Mouse (Mus musculus) neural tube, embryonic 14.5 days (tissue): Measurements from ENCODE around the gene Cnn3. TPM values are rescaled to one million over a fixed set of nuclear protein-coding genes. Genes with fewer than 3 reads are reported as not detected.

Experiments
- ATAC-seq: fragments of 200-750 bp; cut with Nextera tagmentation; 2 replicates; pipeline ENCODE4 v1.8.0; 2017; ENCODE audit warnings: low read depth, mild to moderate bottlenecking, moderate TSS enrichment, moderate library complexity
- H3K27ac ChIP-seq: fragments of 300-500 bp; sonication (generic); 2 replicates; pipeline ENCODE4 v1.5.1; 2014; ENCODE audit warnings: low read depth, mild to moderate bottlenecking, control low read depth, low read length, moderate library complexity, mixed read lengths
- H3K27me3 ChIP-seq: fragments of 300-500 bp; sonication (generic); 2 replicates; pipeline ENCODE4 v1.6.1; 2014; ENCODE audit warnings: low read length; ENCODE audit not compliant: control insufficient read depth, insufficient read depth
- H3K36me3 ChIP-seq: fragments of 300-500 bp; sonication (generic); 2 replicates; pipeline ENCODE4 v1.6.1; 2014; ENCODE audit warnings: low read length, mixed read lengths; ENCODE audit not compliant: control insufficient read depth, insufficient read depth
- H3K4me1 ChIP-seq: fragments of 300-500 bp; sonication (generic); 2 replicates; pipeline ENCODE4 v1.6.1; 2014; ENCODE audit warnings: low read length; ENCODE audit not compliant: control insufficient read depth, insufficient read depth
- H3K4me2 ChIP-seq: fragments of 300-500 bp; sonication (generic); 2 replicates; pipeline ENCODE4 v1.6.1; 2014; ENCODE audit warnings: mild to moderate bottlenecking, low read depth, low read length, control low read depth
- H3K4me3 ChIP-seq: fragments of 300-500 bp; sonication (generic); 2 replicates; pipeline ENCODE4 v1.5.1; 2014; ENCODE audit warnings: low read depth, low read length, control low read depth, mixed read lengths
- H3K9ac ChIP-seq: fragments of 300-500 bp; sonication (generic); replicated peaks from 2 replicates; pipeline ENCODE4 v1.6.1; 2014; ENCODE audit warnings: low read depth, mild to moderate bottlenecking, control low read depth, low read length, mixed read lengths
- H3K9me3 ChIP-seq: fragments of 300-500 bp; sonication (generic); 2 replicates; pipeline ENCODE4 v1.6.1; 2016; ENCODE audit warnings: low read length; ENCODE audit not compliant: control insufficient read depth
- WGBS: fragments of 180-500 bp; shearing (Covaris S2); extraction: QIAGEN DNeasy Blood & Tissue Kit; methylation state at CpG from one replicate; pipeline ENCODE4 v1.1.7; 2014; 5-methylcytosine and 5-hydroxymethylcytosine counted together
- polyA plus RNA-seq: library from polyadenylated mRNA; unstranded; fragments of >200 nt; fragmentation: Nextera tagmentation; extraction: Ambion mirVana; gene quantifications from 2 replicates; pipeline ENCODE4 v1.2.1, GENCODE M21; 2014

Gene Cnn3
- polyA plus RNA-seq, 1 experiment from 2014 or later: 409 TPM

- Histone ChIP-seq H3K4me3 (no peak overlapping the region), H3K36me3 (no peaks in the 10 kb centered on the region), H3K4me1 (no peaks in the 10 kb centered on the region), H3K27me3 (no peaks in the 10 kb centered on the region), H3K9ac (no peak overlapping the region), H3K27ac (no peak overlapping the region), H3K4me2 (no peak overlapping the region), H3K9me3 (no peaks in the 10 kb centered on the region)
- 94% methylated on average over 14 of the region's 14 CpGs for WGBS
- no peak for ATAC-seq
Measured at GRCm38 (mm10) chr3:121507678-121508077, 81.4 kb downstream of the Cnn3 start.

Other genes starting within 250 kb of the Cnn3 start
- gene Tmem56, start 143.4 kb upstream of the Cnn3 start, polyA plus RNA-seq: 4.4 and 5.5 TPM in 2 replicates
- gene Alg14, start 134.7 kb upstream of the Cnn3 start, polyA plus RNA-seq: 39.2 and 51.7 TPM in 2 replicates
- gene Slc44a3, start 105.9 kb downstream of the Cnn3 start, polyA plus RNA-seq: 0.85 and 1.5 TPM in 2 replicates
- not detected in 2 replicates for gene 4930432M17Rik, start 244.3 kb downstream of the Cnn3 start, polyA plus RNA-seq